Mouse (Mus musculus) lung, adult 2 months (tissue): ENCODE results near the gene Pard6b.

ENCODE experiments used
- CTCF ChIP-seq: fragments of 200-500 bp; IDR thresholded peaks from 2 replicates; pipeline ENCODE4 v1.5.1; 2011; ENCODE audit warnings: mild to moderate bottlenecking, low read length, control low read depth; ENCODE audit not compliant: insufficient read depth
- POLR2A ChIP-seq: fragments of 200-500 bp; IDR thresholded peaks from 2 replicates; pipeline ENCODE4 v1.6.1; 2011; ENCODE audit warnings: low read depth, mild to moderate bottlenecking, control low read depth, low read length, borderline replicate concordance; ENCODE audit errors: extremely low read depth

- TF ChIP-seq POLR2A = no peak
- no peak for TF ChIP-seq CTCF
These were observed 68.4 kb downstream of the Pard6b start for GRCm38 (mm10) chr2:168149241-168149640.
